Mouse (Mus musculus) T-cell, adult 66 days (primary cell): Measurements from ENCODE around the gene Btg1. TPM values are rescaled to one million over a fixed set of nuclear protein-coding genes. Genes with fewer than 3 reads are reported as not detected.

Experiments used
- total RNA-seq, 2 experiments: library from RNA; stranded (reverse); gene quantifications; 3 replicates in 1 of 2; 4 replicates in 1 of 2; pipeline ENCODE4 v1.2.4; 2023

Gene Btg1
- 1,000 to 10,000 TPM; 1,326 to 1,367 TPM for total RNA-seq

GRCm38 (mm10) chr10:96616709-96617116, at the start of gene Btg1:
Btg1 (plus strand) TSS chr10:96617006.

